Mouse (Mus musculus) neural tube, embryonic 11.5 days (tissue): Measurements from ENCODE around the gene Rrp1. TPM values are rescaled to one million over a fixed set of nuclear protein-coding genes. Genes with fewer than 3 reads are reported as not detected.

Experiments used
- ATAC-seq: fragments of 200-750 bp; cut with Nextera tagmentation; 2 replicates; pipeline ENCODE4 v1.8.0; 2017; ENCODE audit warnings: moderate number of reproducible peaks, mild to moderate bottlenecking, moderate TSS enrichment, moderate library complexity; ENCODE audit not compliant: insufficient read depth, low FRiP score, low TSS enrichment
- DNase-seq: peaks from one replicate; pipeline ENCODE4 v3.0.0-alpha.2; 2015; ENCODE audit warnings: low spot score
- H3K27ac ChIP-seq: fragments of 300-500 bp; sonication (generic); 2 replicates; pipeline ENCODE4 v1.5.1; 2014; ENCODE audit warnings: low read depth, mild to moderate bottlenecking, low read length
- H3K27me3 ChIP-seq: fragments of 300-500 bp; sonication (generic); 2 replicates; pipeline ENCODE4 v1.6.1; 2014; ENCODE audit warnings: mild to moderate bottlenecking, low read length, mixed read lengths; ENCODE audit not compliant: control insufficient read depth, insufficient read depth
- H3K36me3 ChIP-seq: fragments of 300-500 bp; sonication (generic); 2 replicates; pipeline ENCODE4 v1.6.1; 2014; ENCODE audit warnings: mild to moderate bottlenecking, low read length, moderate library complexity, mixed read lengths; ENCODE audit not compliant: control insufficient read depth, insufficient read depth
- H3K4me1 ChIP-seq: fragments of 300-500 bp; sonication (generic); 2 replicates; pipeline ENCODE4 v1.6.1; 2014; ENCODE audit warnings: low read length, mixed read lengths; ENCODE audit not compliant: control insufficient read depth, insufficient read depth
- H3K4me2 ChIP-seq: fragments of 300-500 bp; sonication (generic); 2 replicates; pipeline ENCODE4 v1.6.1; 2014; ENCODE audit warnings: low read depth, mild to moderate bottlenecking, moderate library complexity
- H3K4me3 ChIP-seq: fragments of 300-500 bp; sonication (generic); 2 replicates; pipeline ENCODE4 v1.5.1; 2014; ENCODE audit warnings: low read depth, low read length
- H3K9ac ChIP-seq: fragments of 300-500 bp; sonication (generic); 2 replicates; pipeline ENCODE4 v1.6.1; 2014; ENCODE audit warnings: mild to moderate bottlenecking, low read length
- H3K9me3 ChIP-seq: fragments of 300-500 bp; sonication (generic); 2 replicates; pipeline ENCODE4 v1.6.1; 2016; ENCODE audit warnings: low read length; ENCODE audit not compliant: control insufficient read depth
- WGBS: fragments of 180-500 bp; shearing (Covaris S2); extraction: QIAGEN DNeasy Blood & Tissue Kit; methylation state at CpG from one replicate; pipeline ENCODE4 v1.1.7; 2014; 5-methylcytosine and 5-hydroxymethylcytosine counted together
- polyA plus RNA-seq: library from polyadenylated mRNA; unstranded; fragments of >200 nt; fragmentation: Nextera tagmentation; extraction: Ambion mirVana; gene quantifications from 2 replicates; pipeline ENCODE4 v1.2.1, GENCODE M21; 2014

Gene Rrp1
- polyA plus RNA-seq, 1 experiment from 2014 or later, result 278 TPM

GRCm38 (mm10) chr10:78383567-78383966, 29.3 kb downstream of the Rrp1 start:
- Histone ChIP-seq H3K4me1 (no peaks in the 10 kb centered on the region), H3K27me3 (no peaks in the 10 kb centered on the region), H3K27ac (no peak overlapping the region), H3K4me3 (no peak overlapping the region), H3K36me3 (no peaks in the 10 kb centered on the region), H3K9ac (no peak overlapping the region), H3K4me2 (no peak overlapping the region), H3K9me3 (no peaks in the 10 kb centered on the region)
- DNase-seq (no peak), ATAC-seq (no peak)
- 88% methylated on average over 3 of the region's 3 CpGs for WGBS

GRCm38 (mm10) chr10:78378516-78378915, 34.3 kb downstream of the Rrp1 start:
- no peak for DNase-seq
- WGBS, result 95% methylated on average over 7 of the region's 7 CpGs

GRCm38 (mm10) chr10:78372681-78373668, 39.9 kb downstream of the Rrp1 start:
- WGBS, result 70% methylated on average over 27 of the region's 27 CpGs
- Histone ChIP-seq H3K4me2 (no peak overlapping the region), H3K9ac (no peak overlapping the region), H3K9me3 (no peaks in the 10 kb centered on the region), H3K4me3 (no peak overlapping the region), H3K36me3 (no peaks in the 10 kb centered on the region), H3K27ac (no peak overlapping the region), H3K27me3 (no peaks in the 10 kb centered on the region), H3K4me1 (no peaks in the 10 kb centered on the region)
- DNase-seq, result no peak
- ATAC-seq, result no peak

More at GRCm38 (mm10) chr10:78378516-78378915, 34.3 kb downstream of the Rrp1 start:
- Histone ChIP-seq H3K27me3 (no peaks in the 10 kb centered on the region), H3K36me3 (no peaks in the 10 kb centered on the region), H3K4me3 (no peak overlapping the region), H3K9me3 (no peaks in the 10 kb centered on the region), H3K9ac (no peak overlapping the region), H3K27ac (no peak overlapping the region), H3K4me1 (no peaks in the 10 kb centered on the region), H3K4me2 (no peak overlapping the region)
- no peak for ATAC-seq

GRCm38 (mm10) chr10:78371746-78372145, 41.1 kb downstream of the Rrp1 start:
- DNase-seq, result no peak
- H3K4me3 ChIP-seq, result no peak overlapping the region
- ATAC-seq, result no peak
- H3K36me3 ChIP-seq, result no peaks in the 10 kb centered on the region
- no peak overlapping the region for H3K4me2 ChIP-seq
- H3K27me3 ChIP-seq, result no peaks in the 10 kb centered on the region
- 86% methylated on average over 6 of the region's 6 CpGs for WGBS
- H3K27ac ChIP-seq, result no peak overlapping the region
- H3K9ac ChIP-seq, result no peak overlapping the region
- H3K9me3 ChIP-seq, result no peaks in the 10 kb centered on the region
- no peaks in the 10 kb centered on the region for H3K4me1 ChIP-seq

GRCm38 (mm10) chr10:78367586-78367985, 45.3 kb downstream of the Rrp1 start:
- Histone ChIP-seq H3K4me3 (no peak overlapping the region), H3K9me3 (no peaks in the 10 kb centered on the region), H3K9ac (no peak overlapping the region), H3K27me3 (no peaks in the 10 kb centered on the region), H3K27ac (no peak overlapping the region), H3K4me1 (no peaks in the 10 kb centered on the region), H3K4me2 (no peak overlapping the region), H3K36me3 (no peaks in the 10 kb centered on the region)
- WGBS, result 63% methylated on average over 4 of the region's 4 CpGs
- ATAC-seq, result no peak
- DNase-seq, result no peak

GRCm38 (mm10) chr10:78366851-78367312, 46.0 kb downstream of the Rrp1 start:
- no peak for ATAC-seq
- WGBS, result 76% methylated on average over 9 of the region's 9 CpGs
- no peaks in the 10 kb centered on the region for H3K36me3 ChIP-seq

GRCm38 (mm10) chr10:78366195-78366834, 46.5 kb downstream of the Rrp1 start:
- DNase-seq (no peak), ATAC-seq (no peak)
- no peak overlapping the region for H3K27ac ChIP-seq
- WGBS, result 60% methylated on average over 5 of the region's 5 CpGs
- no peak overlapping the region for H3K9ac ChIP-seq
- no peaks in the 10 kb centered on the region for H3K27me3 ChIP-seq
- H3K4me3 ChIP-seq, result no peak overlapping the region
- H3K4me1 ChIP-seq, result no peaks in the 10 kb centered on the region
- no peaks in the 10 kb centered on the region for H3K36me3 ChIP-seq
- no peaks in the 10 kb centered on the region for H3K9me3 ChIP-seq
- H3K4me2 ChIP-seq, result no peak overlapping the region

More at GRCm38 (mm10) chr10:78366851-78367312, 46.0 kb downstream of the Rrp1 start:
- Histone ChIP-seq H3K9ac (no peak overlapping the region), H3K27me3 (no peaks in the 10 kb centered on the region), H3K4me3 (no peak overlapping the region), H3K4me1 (no peaks in the 10 kb centered on the region), H3K9me3 (no peaks in the 10 kb centered on the region), H3K4me2 (no peak overlapping the region), H3K27ac (no peak overlapping the region)
- DNase-seq, result no peak

GRCm38 (mm10) chr10:78365555-78365954, 47.3 kb downstream of the Rrp1 start:
- Histone ChIP-seq H3K9me3 (no peaks in the 10 kb centered on the region), H3K36me3 (no peaks in the 10 kb centered on the region), H3K4me3 (no peak overlapping the region), H3K27ac (no peak overlapping the region), H3K27me3 (no peaks in the 10 kb centered on the region), H3K4me2 (no peak overlapping the region), H3K4me1 (no peaks in the 10 kb centered on the region), H3K9ac (no peak overlapping the region)
- DNase-seq (no peak), ATAC-seq (no peak)
- WGBS, result 85% methylated on average over 6 of the region's 6 CpGs
